Mouse (Mus musculus): Measurements from ENCODE around the gene Aurkaip1.
A peak's percentile ranks its signal among the peaks of the same experiment; 100 is the strongest.
"Not testable (repeated sequence)": the region's sequence is repeated elsewhere in the genome, so short reads cannot be mapped to it uniquely, and the experiment has no call there.

Gene Aurkaip1

DNA sequence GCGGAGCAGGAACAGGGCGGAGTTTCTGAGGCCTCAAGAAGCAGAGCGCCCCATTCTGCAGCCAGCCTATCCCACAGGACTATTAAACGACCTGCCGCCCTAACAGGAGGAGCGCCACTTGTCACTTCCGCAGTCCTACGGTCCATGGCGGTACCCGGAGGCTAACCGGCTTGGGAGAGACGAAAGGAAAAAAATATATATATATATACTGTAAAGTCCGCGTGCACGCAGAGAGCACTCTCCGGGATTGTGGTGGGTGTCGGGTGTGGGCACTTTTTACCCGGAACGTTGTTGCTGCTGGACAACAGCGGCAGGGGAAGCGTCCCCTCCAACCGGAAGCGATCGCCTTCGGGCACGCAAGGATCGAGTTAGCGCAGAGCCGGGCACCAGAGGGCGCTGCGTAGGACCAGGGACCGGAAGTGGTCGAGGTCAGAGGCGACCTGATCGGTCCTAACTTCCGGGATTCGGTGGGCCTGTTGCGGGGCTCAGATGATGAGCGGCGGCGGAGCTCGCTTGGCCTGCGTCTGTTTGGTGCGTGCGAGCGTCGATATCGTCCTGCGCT, at the start of gene Aurkaip1:
Aurkaip1 (plus strand) TSS at position 68 of the 562 bp plus-strand sequence.
- DNase-seq = peak; percentile 95

GRCm38 (mm10) chr4:155783486-155784080, 47.5 kb upstream of the Aurkaip1 start:
- no peak for DNase-seq

- peak; percentile 70 to 72 for DNase-seq
Measured at GRCm38 (mm10) chr4:155784081-155784701, 46.9 kb upstream of the Aurkaip1 start.

DNA sequence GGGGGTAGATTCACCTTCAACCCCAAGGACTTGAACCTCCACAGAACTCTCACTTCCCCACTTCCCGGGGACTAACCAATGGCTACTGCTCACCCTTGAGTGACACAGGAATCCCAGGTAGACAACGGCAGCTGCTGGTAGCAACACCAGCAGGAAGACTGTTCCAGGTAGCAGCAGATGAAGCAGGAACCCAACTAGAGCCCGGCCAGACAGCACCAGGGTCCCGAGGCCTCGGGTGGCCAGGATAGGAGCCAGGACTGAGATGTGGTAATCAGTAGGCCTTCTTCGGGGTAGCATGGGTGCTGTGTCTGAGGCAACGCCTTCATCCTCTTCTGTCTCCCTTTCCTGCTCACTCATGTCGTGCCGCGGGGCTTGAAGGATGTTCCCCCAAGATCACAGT, 45.8 kb upstream of the Aurkaip1 start:
- no peak for DNase-seq

GRCm38 (mm10) chr4:155785819-155786218, 45.3 kb upstream of the Aurkaip1 start, which contains the start of gene Tmem88b:
Gene Tmem88b (minus strand): TSS chr4:155785874.
- DNase-seq = no peak

GRCm38 (mm10) chr4:155788300-155788699, 42.8 kb upstream of the Aurkaip1 start:
- no peak for DNase-seq

- not testable (repeated sequence) for DNase-seq
Measured at GRCm38 (mm10) chr4:155788833-155789232, 42.2 kb upstream of the Aurkaip1 start.

GRCm38 (mm10) chr4:155790021-155790489, 41.0 kb upstream of the Aurkaip1 start, which contains the start of gene Ankrd65:
Gene Ankrd65 (plus strand): TSS chr4:155790439.
- DNase-seq = no peak

GRCm38 (mm10) chr4:155790650-155791161, 40.4 kb upstream of the Aurkaip1 start:
- DNase-seq = no peak

DNA sequence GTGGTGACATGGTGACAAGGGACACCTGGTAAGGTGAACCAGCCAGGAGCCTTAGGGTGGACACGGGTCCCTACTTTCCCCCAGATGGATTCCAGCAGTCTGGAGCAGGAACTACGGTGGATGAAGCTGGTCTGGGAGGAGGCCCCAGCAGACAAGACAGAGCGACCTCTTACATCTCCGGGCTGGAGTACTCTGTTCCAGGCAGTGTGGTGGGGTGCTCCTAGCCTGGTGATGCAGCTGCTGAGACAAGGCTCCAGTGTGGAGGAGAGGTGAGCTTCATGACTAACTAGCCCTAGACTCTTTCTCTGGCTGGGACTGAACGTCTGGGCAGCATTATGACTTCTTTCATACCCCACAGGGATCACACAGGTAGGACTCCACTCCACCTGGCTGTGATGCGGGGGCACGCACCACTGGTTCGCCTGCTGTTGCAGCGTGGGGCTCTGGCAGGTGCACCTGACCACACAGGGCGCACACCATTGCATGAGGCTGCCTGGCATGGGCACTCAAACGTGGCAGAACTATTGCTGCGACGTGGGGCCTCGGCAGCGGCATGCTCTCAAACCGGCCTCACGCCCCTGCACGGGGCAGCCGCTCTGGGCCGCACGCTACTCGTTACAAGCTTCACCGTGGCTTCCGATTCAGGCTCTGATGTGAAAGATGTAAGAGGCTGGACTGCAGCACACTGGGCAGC, 39.7 kb upstream of the Aurkaip1 start:
- DNase-seq = no peak

DNA sequence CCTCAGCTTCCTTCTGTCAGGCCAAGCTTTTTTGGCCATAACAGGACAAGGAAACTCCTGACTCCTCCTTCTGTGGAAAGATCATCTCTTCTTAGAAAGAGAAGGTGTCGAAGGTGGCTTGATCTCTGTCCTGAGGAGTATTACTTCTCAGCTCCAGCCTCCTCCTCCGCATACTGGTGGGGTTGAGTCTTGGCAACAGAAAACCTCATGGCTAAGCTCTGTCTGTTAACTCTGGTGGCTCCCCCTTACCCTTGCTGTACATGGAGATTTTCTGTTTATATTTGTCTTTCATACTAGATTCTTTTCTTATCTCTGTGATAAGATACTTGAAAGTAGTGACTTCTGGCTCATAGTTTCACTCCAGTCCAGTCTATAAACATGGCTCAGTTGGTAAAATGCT, 37.3 kb upstream of the Aurkaip1 start:
- DNase-seq = no peak

GRCm38 (mm10) chr4:155802075-155802474, 29.0 kb upstream of the Aurkaip1 start:
- DNase-seq = no peak

DNA sequence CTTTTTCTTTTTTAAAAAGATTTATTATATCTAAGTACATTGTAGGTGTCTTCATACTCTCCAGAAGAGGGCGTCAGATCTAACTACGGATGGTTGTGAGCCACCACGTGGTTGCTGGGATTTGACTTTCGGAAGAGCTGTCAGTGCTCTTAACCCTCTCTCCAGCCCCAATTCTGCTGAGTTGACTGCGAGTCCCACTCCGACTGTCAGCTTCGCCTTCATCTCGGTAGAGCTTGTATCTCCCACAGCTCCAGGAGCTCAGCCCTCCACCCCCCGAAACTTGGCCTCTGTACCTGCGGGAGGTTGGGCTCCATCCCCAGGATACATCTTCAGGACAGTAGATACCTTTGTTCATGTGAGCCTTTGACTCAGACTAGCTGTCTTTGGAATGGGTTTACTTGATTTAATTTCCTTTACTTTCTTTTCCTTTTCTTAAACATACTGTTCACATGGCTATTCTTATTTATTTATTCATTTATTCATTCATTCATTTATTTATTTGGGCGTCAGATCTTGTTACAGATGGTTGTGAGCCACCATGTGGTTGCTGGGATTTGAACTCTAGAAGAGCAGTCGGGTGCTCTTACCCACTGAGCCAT, 28.2 kb upstream of the Aurkaip1 start, which contains the start of gene Mrpl20:
Mrpl20 (plus strand) TSS at position 138 of the 599 bp plus-strand sequence.
- peak; percentile 29 to 35 for DNase-seq

DNA sequence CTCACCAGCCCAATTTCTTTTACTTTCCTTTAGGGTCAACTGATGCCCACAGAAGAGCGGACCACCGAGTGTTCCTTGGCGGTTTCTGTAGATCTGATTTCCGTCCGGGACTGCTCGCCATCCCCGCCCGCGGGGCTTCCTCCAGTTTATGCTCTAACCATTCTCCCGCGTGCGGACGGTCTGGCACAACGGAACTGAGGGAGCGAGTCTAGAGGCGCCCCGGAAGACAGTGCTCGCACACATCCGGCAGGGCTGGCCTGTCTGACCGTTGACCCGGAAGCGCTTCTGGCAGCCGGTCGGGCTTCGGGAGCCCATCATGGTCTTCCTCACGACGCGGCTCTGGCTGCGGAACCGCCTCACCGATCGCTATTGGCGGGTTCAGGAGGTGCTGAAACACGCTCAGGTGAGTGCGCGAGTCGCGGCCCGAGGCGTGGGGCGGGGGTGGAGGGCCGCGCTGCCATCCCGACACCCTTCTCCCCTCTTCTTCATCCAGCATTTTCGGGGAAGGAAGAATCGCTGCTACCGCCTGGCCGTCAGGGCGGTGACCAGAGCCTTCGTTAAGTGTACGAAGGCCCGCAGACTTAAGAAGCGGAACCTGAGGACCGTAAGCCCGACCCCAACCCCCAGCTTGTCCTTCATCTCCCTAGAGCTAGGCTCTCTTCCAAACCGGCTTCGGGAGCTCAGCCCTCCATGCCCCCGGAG, 27.6 kb upstream of the Aurkaip1 start:
- DNase-seq = peak; percentile 96 to 97

DNA sequence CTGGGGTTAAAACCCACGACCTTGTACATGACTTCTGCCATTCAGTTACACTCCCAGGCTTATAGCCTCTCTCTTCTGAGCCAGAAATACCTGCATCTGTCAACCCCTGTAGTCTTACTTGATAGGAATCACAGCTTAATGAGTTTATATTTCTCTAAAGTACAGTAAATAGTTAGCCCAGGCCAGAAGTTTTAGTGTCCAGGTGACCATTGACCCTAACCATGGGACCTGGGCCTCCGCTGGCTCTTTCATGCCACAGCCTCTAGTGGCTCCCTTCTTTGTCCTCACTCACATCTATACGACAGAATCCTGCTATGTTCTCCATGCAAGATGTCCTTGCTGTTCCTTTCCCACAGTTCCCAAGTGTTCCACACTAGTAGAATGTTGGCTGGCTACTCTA, 23.2 kb upstream of the Aurkaip1 start:
- DNase-seq = no peak

DNA sequence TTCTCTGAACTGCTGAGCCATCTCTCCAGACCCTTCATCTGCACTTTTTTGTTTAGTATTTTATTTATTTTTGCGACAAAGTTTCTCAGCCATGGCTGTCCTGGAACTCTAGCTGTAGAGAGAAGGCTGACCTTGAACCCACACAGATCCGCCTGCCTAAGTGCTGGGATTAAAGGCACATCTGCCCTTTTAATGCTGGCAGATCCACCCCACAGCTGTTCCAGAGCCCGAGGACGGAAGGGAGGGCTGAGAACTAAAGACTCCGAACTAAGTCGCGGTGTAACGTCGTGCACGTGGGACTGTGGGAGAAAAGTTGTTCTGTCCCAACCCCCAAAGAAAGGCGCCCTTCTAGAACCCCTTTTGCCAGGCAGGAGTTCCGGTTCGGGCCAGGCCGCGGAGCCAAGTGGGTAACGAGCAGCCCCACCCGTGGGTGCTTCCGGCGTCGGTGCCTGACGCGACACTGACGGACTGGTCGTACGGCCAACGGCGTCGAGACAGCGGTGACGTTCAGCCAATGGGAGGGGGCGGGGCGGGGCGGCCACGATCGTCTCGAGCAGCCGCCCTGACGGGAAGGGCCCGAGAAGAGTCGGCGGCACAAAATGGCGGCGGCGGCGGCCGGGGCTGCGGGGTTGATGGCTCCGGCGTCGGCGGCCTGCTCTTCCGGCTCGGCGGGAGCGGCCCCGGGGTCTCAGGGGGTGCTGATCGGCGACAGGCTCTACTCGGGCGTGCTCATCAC, 19.0 kb upstream of the Aurkaip1 start, which contains the start of gene Ccnl2:
Ccnl2 (plus strand) TSS at position 561 of the 736 bp plus-strand sequence.
- peak; percentile 91 to 92 for DNase-seq

DNA sequence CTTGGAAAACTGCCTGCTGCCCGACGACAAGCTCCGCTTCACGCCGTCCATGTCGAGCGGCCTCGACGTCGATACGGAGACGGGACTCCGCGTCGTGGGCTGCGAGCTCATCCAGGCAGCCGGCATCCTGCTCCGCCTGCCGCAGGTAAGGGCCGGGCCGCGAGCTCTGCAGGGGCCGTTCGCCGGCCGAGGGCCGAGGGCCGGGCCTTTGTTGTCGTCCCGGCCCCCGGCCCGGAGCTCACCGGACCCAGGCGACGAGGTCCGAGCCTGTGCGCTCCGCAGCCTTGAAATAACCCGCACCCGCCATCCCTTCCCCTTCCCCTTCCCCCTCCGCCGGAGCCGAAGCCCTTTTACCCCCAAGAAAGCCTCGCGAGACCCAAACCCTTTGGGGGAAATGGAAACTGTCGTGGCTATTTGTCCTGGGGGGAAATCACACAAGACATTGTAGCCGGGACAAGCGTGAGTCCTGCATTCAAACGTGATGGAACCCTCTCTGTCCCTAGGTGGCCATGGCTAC, 18.3 kb upstream of the Aurkaip1 start:
- peak; percentile 38 to 47 for DNase-seq

DNA sequence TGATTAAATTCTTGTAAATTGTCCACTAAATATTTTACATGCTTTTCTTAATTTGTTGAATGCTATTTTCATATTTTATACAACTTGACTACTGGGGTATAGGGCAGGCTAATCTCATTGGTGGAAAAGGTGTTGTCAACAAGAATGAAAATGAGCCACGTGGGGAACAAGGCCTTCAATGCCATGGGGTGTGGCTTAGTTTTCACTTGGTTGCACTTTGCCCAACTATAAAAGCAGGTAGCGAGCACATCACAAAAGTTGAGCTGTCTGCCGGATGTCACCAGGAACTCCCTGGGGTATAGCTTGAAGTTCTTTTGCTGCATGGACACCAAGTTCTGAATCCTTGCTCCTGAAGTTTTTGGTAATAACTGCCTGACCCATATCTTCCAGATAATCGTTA, 13.5 kb upstream of the Aurkaip1 start:
- no peak for DNase-seq

GRCm38 (mm10) chr4:155821025-155821424, 10.0 kb upstream of the Aurkaip1 start:
- DNase-seq = peak; percentile 59 to 68

DNA sequence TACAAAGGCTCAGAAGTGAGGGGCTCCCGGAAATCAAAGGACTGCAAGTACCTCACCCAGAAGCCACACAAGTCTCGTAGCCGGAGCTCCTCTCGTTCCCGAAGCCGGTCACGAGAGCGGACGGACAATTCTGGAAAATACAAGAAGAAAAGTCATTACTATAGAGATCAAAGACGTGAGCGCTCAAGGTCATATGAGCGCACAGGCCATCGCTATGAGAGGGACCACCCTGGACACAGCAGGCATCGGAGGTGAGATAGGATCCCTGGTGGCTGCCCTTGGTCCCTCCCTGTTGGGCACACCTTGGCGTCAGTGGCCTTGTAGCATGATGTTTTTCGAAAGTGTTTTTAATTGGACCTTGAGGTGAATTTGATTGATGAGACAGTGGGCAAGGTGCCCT, 7.6 kb upstream of the Aurkaip1 start:
- no peak for DNase-seq

DNA sequence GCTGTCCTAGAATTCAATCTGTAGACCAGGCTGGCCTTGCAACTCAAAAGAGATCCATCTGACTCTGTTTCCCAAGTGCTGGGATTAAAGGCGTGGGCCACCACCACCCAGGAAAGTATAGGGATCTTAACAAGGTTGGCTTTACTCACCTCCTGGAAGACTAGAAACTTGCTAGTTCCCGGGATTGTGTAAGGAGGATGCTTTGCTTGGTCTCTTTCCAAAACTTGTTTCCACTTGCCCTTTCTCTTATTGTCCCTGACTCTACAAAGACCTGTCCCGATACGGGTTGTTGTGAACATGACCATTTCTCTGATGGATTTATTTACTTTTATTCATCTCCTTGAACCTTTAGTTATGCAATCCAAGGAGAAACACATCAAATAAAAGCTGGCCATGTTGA, 1.2 kb upstream of the Aurkaip1 start:
- DNase-seq = no peak
